Mouse (Mus musculus) E14TG2a.4 (cell line): ENCODE measurements at regions not wholly inside any gene's neighbourhood (a gene's known extent, or its start where the extent isn't known, plus 50 kb on each side); places are given as distances from the start of the nearest gene placed in this dataset.
A peak's percentile ranks its signal among the peaks of the same experiment; 100 is the strongest.

Experiments used
- CTCF ChIP-seq: conservative IDR thresholded peaks from 2 replicates; pipeline ENCODE4 v1.5.1; 2014; ENCODE audit warnings: low read length
- NANOG ChIP-seq: IDR thresholded peaks from 2 replicates; pipeline ENCODE4 v1.6.1; 2014; ENCODE audit warnings: borderline replicate concordance, low read length, mixed read lengths
- POU5F1 ChIP-seq: IDR thresholded peaks from 2 replicates; pipeline ENCODE4 v1.6.1; 2014; ENCODE audit warnings: low read length, borderline replicate concordance

DNA sequence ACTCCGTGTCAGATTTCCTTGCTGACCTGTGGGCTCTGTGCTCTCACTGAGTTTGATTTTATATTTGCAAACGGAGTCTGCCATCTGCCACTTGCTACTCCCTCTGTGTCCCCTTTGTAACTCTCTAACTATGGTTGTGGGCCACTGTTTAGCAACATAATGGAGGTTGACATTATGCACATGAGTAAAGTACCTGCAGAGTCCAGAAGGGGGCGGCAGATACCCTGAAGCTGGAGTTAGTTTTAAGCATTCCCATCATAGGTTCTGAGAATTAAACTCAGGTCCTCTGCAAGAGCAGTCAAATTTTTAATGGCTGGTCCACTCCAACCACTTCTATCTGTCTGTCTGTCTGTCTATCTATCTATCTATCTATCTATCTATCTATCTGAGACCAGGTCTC, 796.7 kb downstream of the Tmem132b start:
- TF ChIP-seq CTCF (peak; percentile 84), POU5F1 (no peak), NANOG (no peak)
